Mouse (Mus musculus): Measurements from ENCODE around the gene Dpep1. TPM values are rescaled to one million over a fixed set of nuclear protein-coding genes. Genes with fewer than 3 reads are reported as not detected.
A peak's percentile ranks its signal among the peaks of the same experiment; 100 is the strongest.
"Not testable (repeated sequence)": the region's sequence is repeated elsewhere in the genome, so short reads cannot be mapped to it uniquely, and the experiment has no call there.

Dpep1 gene
- total and polyA plus RNA-seq, 2 experiments from 2014 or later, result 17.6 to 58.6 TPM

GRCm38 (mm10) chr8:123228416-123228815 lies 42.4 kb downstream of the Dpep1 start:
- H3K4me1 ChIP-seq (ENCODE audit: control insufficient read depth, insufficient read depth), result peaks cover 12% of the 10 kb centered on the region; the same call in 1 of the 2 replicates
- H3K27ac ChIP-seq (ENCODE audit: low read depth), result no peak overlapping the region
- no peak overlapping the region for H3K4me3 ChIP-seq (ENCODE audit: low read depth, low read length)
- TF ChIP-seq EP300 (IDR thresholded peaks at IDR 0.05; ENCODE audit: low read depth) (no peak), CTCF (IDR thresholded peaks at IDR 0.05; ENCODE audit: low read depth) (no peak)
- DNase-seq (ENCODE audit: low spot score) (no peak), ATAC-seq (ENCODE audit: insufficient read depth, low read depth) (no peak)
- H3K9ac ChIP-seq (replicated peaks; ENCODE audit: low read depth, low read length), result no peak overlapping the region
- 88% methylated on average over 1 of the region's 1 CpGs for WGBS
- H3K27me3 ChIP-seq (ENCODE audit: control insufficient read depth, insufficient read depth, low read length), result no peaks in the 10 kb centered on the region
- no peaks in the 10 kb centered on the region for H3K9me3 ChIP-seq (replicated peaks; ENCODE audit: control insufficient read depth, low read length)
- no peak overlapping the region for H3K4me2 ChIP-seq (ENCODE audit: low read depth, low read length)
- peaks cover 27% of the 10 kb centered on the region for H3K36me3 ChIP-seq (replicated peaks; ENCODE audit: control insufficient read depth, insufficient read depth, low read length)

GRCm38 (mm10) chr8:123230326-123230725 lies 44.3 kb downstream of the Dpep1 start:
- 81% methylated on average over 10 of the region's 11 CpGs for WGBS
- H3K9ac ChIP-seq (replicated peaks; ENCODE audit: low read depth, low read length); H3K4me3 ChIP-seq (ENCODE audit: low read depth, low read length); H3K27ac ChIP-seq (ENCODE audit: low read depth); H3K9me3 ChIP-seq (replicated peaks; ENCODE audit: control insufficient read depth, low read length); DNase-seq (ENCODE audit: low spot score); ATAC-seq (ENCODE audit: insufficient read depth, low read depth); H3K27me3 ChIP-seq (ENCODE audit: control insufficient read depth, insufficient read depth, low read length); H3K4me1 ChIP-seq (ENCODE audit: control insufficient read depth, insufficient read depth); H3K4me2 ChIP-seq (ENCODE audit: low read depth, low read length): not testable (repeated sequence)
- H3K36me3 ChIP-seq (replicated peaks; ENCODE audit: control insufficient read depth, insufficient read depth, low read length), result peaks cover 27% of the 10 kb centered on the region

- 55% methylated on average over 5 of the region's 5 CpGs for WGBS
- TF ChIP-seq EP300 (IDR thresholded peaks at IDR 0.05; ENCODE audit: low read depth) (no peak), CTCF (IDR thresholded peaks at IDR 0.05; ENCODE audit: low read depth) (peak; percentile 34)
- ATAC-seq (ENCODE audit: insufficient read depth, low read depth), result no peak
Observed at GRCm38 (mm10) chr8:123231742-123232141, 45.7 kb downstream of the Dpep1 start.

GRCm38 (mm10) chr8:123232553-123232952 lies 46.5 kb downstream of the Dpep1 start:
- ATAC-seq (ENCODE audit: insufficient read depth, low read depth) (no peak), DNase-seq (ENCODE audit: low spot score) (no peak)
- 0 out of 2 replicates have a peak, but pooled peaks cover 3% of the 10 kb centered on the region for H3K27me3 ChIP-seq (ENCODE audit: control insufficient read depth, insufficient read depth, low read length)
- peaks cover 10% of the 10 kb centered on the region for H3K4me1 ChIP-seq (ENCODE audit: control insufficient read depth, insufficient read depth)
- no peak overlapping the region for H3K4me2 ChIP-seq (ENCODE audit: low read depth, low read length)
- no peaks in the 10 kb centered on the region for H3K9me3 ChIP-seq (replicated peaks; ENCODE audit: control insufficient read depth, low read length)
- H3K9ac ChIP-seq (replicated peaks; ENCODE audit: low read depth, low read length), result no peak overlapping the region
- WGBS, result 36% methylated on average over 7 of the region's 7 CpGs
- H3K27ac ChIP-seq (ENCODE audit: low read depth), result no peak overlapping the region
- peaks cover 19% of the 10 kb centered on the region for H3K36me3 ChIP-seq (replicated peaks; ENCODE audit: control insufficient read depth, insufficient read depth, low read length)
- H3K4me3 ChIP-seq (ENCODE audit: low read depth, low read length), result no peak overlapping the region
- TF ChIP-seq EP300 (IDR thresholded peaks at IDR 0.05; ENCODE audit: low read depth) (no peak), CTCF (IDR thresholded peaks at IDR 0.05; ENCODE audit: low read depth) (no peak)

More at GRCm38 (mm10) chr8:123231742-123232141, 45.7 kb downstream of the Dpep1 start:
- Histone ChIP-seq H3K9me3 (replicated peaks; ENCODE audit: control insufficient read depth, low read length) (no peaks in the 10 kb centered on the region), H3K4me2 (ENCODE audit: low read depth, low read length) (no peak overlapping the region), H3K9ac (replicated peaks; ENCODE audit: low read depth, low read length) (no peak overlapping the region), H3K27me3 (ENCODE audit: control insufficient read depth, insufficient read depth, low read length) (0 out of 2 replicates have a peak, but pooled peaks cover 3% of the 10 kb centered on the region), H3K4me3 (ENCODE audit: low read depth, low read length) (no peak overlapping the region), H3K36me3 (replicated peaks; ENCODE audit: control insufficient read depth, insufficient read depth, low read length) (peaks cover 27% of the 10 kb centered on the region), H3K4me1 (ENCODE audit: control insufficient read depth, insufficient read depth) (peaks cover 10% of the 10 kb centered on the region), H3K27ac (ENCODE audit: low read depth) (no peak overlapping the region)
- DNase-seq (ENCODE audit: low spot score), result no peak

- Histone ChIP-seq H3K4me2 (ENCODE audit: low read depth, low read length) (no peak overlapping the region), H3K4me1 (ENCODE audit: control insufficient read depth, insufficient read depth) (peaks cover 10% of the 10 kb centered on the region), H3K27ac (ENCODE audit: low read depth) (no peak overlapping the region), H3K9me3 (replicated peaks; ENCODE audit: control insufficient read depth, low read length) (no peaks in the 10 kb centered on the region), H3K36me3 (replicated peaks; ENCODE audit: control insufficient read depth, insufficient read depth, low read length) (peaks cover 12% of the 10 kb centered on the region; the same call in 1 of the 2 replicates), H3K4me3 (ENCODE audit: low read depth, low read length) (no peak overlapping the region), H3K9ac (replicated peaks; ENCODE audit: low read depth, low read length) (no peak overlapping the region), H3K27me3 (ENCODE audit: control insufficient read depth, insufficient read depth, low read length) (0 out of 2 replicates have a peak, but pooled peaks cover 3% of the 10 kb centered on the region)
- 64% methylated on average over 13 of the region's 13 CpGs for WGBS
- ATAC-seq (ENCODE audit: insufficient read depth, low read depth) (no peak), DNase-seq (ENCODE audit: low spot score) (no peak)
- TF ChIP-seq EP300 (IDR thresholded peaks at IDR 0.05; ENCODE audit: low read depth) (no peak), CTCF (IDR thresholded peaks at IDR 0.05; ENCODE audit: low read depth) (no peak)
Observed at GRCm38 (mm10) chr8:123233300-123233699, 47.3 kb downstream of the Dpep1 start.

- ATAC-seq (ENCODE audit: insufficient read depth, low read depth), result no peak
- peaks cover 10% of the 10 kb centered on the region for H3K4me1 ChIP-seq (ENCODE audit: control insufficient read depth, insufficient read depth)
- H3K4me2 ChIP-seq (ENCODE audit: low read depth, low read length), result no peak overlapping the region
- 0 out of 2 replicates have a peak, but pooled peaks cover 7% of the 10 kb centered on the region for H3K36me3 ChIP-seq (replicated peaks; ENCODE audit: control insufficient read depth, insufficient read depth, low read length)
- H3K9me3 ChIP-seq (replicated peaks; ENCODE audit: control insufficient read depth, low read length), result no peaks in the 10 kb centered on the region
- no peak overlapping the region for H3K4me3 ChIP-seq (ENCODE audit: low read depth, low read length)
- no peak overlapping the region for H3K9ac ChIP-seq (replicated peaks; ENCODE audit: low read depth, low read length)
- 0 out of 2 replicates have a peak, but pooled peaks cover 3% of the 10 kb centered on the region for H3K27me3 ChIP-seq (ENCODE audit: control insufficient read depth, insufficient read depth, low read length)
- H3K27ac ChIP-seq (ENCODE audit: low read depth), result no peak overlapping the region
- TF ChIP-seq CTCF (IDR thresholded peaks at IDR 0.05; ENCODE audit: low read depth) (no peak), EP300 (IDR thresholded peaks at IDR 0.05; ENCODE audit: low read depth) (no peak)
- no peak for DNase-seq (ENCODE audit: low spot score)
- WGBS, result 75% methylated on average over 11 of the region's 11 CpGs
Observed at GRCm38 (mm10) chr8:123233760-123234159, 47.7 kb downstream of the Dpep1 start.

All from heart, postnatal 0 days (tissue).